Mouse (Mus musculus): ENCODE results near the gene Zfp59.

- no peak for TF ChIP-seq CTCF (IDR thresholded peaks at IDR 0.05; ENCODE audit: control insufficient read depth, insufficient read depth, insufficient read length)
- TF ChIP-seq MAX (IDR thresholded peaks at IDR 0.05): no peak
- TF ChIP-seq USF1 (IDR thresholded peaks at IDR 0.05; ENCODE audit: low read depth): no peak
- no peak for TF ChIP-seq CEBPB (IDR thresholded peaks at IDR 0.05; ENCODE audit: low read depth)
- TF ChIP-seq MYOD1 (IDR thresholded peaks at IDR 0.05; ENCODE audit: control insufficient read depth, insufficient read length, low read depth): no peak
- TF ChIP-seq FOSL1 (IDR thresholded peaks at IDR 0.05; ENCODE audit: insufficient read depth, low read length, poor library complexity, severe bottlenecking): no peak
- TF ChIP-seq MYOG (IDR thresholded peaks at IDR 0.05; ENCODE audit: control insufficient read depth, extremely low read depth, insufficient read length): no peak
Measured at GRCm38 (mm10) chr7:27804297-27805030, 33.9 kb upstream of the Zfp59 start.
